Mouse (Mus musculus): ENCODE data around the gene Alpk3.

DNA sequence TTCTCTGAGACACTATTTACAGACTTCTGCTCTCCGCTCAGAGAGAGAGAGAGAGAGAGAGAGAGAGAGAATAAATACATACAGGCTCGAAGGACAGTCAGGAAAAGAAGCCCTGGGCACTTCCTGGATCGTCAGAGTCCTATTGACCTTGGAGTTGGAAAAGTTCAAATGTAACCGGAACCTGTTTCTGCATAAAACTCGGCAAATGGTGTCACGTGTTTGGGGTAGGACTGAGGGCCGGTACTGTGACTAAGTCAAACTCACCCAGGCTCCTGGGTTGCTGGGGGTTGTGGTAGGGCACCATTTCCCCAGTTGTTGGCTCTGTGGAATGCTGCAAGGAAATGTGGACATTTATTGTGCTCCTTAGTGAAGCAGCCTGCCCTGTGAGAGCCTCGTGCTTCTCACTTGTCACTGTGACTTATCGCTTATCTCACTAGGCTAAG, 1.3 kb downstream of the Alpk3 start:
- TF ChIP-seq CTCF (IDR thresholded peaks at IDR 0.05; ENCODE audit: low read depth, low read length) (no peak), GATA1 (IDR thresholded peaks at IDR 0.05; ENCODE audit: borderline replicate concordance, low read length) (no peak), POLR2AphosphoS5 (IDR thresholded peaks at IDR 0.05; ENCODE audit: insufficient replicate concordance, low read depth, low read length) (no peak)
